Mouse (Mus musculus): ENCODE data around the gene Dapk3. TPM values are rescaled to one million over a fixed set of nuclear protein-coding genes. Genes with fewer than 3 reads are reported as not detected.
"Not testable (repeated sequence)": the region's sequence is repeated elsewhere in the genome, so short reads cannot be mapped to it uniquely, and the experiment has no call there.

The Dapk3 gene
- total RNA-seq, 4 experiments from 2014 or later: 67.7 to 88.0 (median 81.8) TPM

DNA sequence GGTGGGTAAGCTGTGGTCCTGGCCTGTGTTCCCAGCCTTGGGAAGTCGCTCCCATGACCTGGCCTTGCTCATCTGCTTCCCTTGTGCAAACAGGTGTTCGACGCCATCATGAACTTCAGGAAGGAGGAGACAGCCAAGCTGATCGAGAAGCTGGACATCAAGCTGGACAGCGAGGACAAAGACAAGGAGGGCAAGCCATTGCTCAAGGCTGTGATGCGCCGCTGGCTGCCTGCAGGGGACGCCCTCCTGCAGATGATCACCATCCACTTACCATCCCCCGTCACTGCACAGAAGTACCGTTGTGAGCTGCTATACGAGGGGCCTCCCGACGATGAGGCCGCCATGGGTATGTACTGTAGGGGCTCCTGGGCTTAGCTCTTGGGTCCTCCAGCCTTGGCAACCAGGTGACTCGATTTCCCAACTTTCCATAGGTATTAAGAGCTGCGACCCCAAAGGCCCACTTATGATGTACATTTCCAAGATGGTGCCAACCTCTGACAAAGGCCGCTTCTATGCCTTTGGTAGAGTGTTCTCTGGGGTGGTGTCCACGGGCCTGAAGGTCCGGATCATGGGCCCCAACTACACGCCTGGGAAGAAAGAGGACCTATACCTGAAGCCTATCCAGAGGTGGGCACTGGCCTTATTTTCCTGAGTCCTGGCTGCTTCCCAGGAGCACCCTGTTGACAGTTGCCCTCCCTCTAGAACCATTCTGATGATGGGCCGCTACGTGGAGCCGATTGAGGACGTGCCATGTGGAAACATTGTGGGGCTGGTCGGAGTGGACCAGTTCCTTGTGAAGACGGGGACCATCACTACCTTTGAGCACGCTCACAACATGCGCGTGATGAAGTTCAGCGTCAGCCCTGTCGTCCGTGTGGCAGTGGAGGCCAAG is 3.1 kb upstream of the Dapk3 start:
- DNase-seq: no peak

DNA sequence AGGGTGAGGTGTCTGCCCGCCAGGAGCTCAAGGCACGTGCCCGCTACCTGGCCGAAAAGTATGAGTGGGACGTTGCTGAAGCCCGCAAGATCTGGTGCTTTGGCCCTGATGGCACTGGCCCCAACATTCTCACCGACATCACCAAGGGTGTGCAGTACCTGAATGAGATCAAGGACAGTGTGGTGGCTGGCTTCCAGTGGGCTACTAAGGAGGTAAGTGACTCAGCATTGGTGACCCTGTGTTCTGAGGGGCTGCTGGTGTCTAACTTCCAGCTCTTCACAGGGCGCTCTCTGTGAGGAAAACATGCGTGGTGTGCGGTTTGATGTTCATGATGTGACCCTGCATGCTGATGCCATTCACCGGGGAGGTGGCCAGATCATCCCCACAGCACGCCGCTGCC is 1.9 kb upstream of the Dapk3 start:
- DNase-seq: no peak

DNA sequence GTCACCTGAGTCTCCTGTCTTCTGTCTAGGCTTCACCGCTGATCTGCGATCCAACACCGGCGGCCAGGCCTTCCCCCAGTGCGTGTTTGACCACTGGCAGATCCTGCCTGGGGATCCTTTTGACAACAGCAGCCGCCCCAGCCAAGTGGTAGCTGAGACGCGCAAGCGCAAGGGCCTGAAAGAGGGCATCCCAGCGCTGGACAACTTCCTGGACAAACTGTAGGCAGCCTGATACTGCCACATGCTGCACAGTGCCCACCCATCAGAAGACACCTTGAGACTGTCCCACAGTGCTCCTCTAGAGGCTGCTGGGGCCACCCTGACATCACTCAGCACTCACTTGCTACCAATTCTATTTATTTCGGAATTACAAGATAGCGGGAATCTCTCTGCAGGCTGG is 945 bp upstream of the Dapk3 start:
- not testable (repeated sequence) for DNase-seq

DNA sequence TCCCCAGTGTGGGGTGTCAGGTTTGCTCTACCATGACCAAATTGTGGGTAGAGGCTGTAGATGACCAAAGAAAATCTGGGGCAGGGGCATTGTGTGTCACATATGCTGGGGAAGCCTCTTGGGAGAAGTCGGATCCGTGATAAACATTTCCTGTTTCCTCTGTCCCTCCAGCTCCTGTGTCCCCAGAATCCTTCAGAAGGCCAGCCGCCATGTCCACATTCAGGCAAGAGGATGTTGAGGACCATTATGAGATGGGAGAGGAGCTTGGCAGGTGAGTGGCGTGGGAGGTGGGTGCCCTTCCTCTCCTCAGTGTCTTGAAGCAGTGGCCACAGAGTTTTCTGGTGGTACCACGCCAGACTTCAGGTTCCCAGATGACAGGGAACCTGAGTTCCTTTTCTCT is 1.0 kb downstream of the Dapk3 start, which contains the start of gene 4930442H23Rik:
Gene 4930442H23Rik, minus strand, starts transcription at position 45 of the 400 bp plus-strand sequence.
- DNase-seq: no peak

DNA sequence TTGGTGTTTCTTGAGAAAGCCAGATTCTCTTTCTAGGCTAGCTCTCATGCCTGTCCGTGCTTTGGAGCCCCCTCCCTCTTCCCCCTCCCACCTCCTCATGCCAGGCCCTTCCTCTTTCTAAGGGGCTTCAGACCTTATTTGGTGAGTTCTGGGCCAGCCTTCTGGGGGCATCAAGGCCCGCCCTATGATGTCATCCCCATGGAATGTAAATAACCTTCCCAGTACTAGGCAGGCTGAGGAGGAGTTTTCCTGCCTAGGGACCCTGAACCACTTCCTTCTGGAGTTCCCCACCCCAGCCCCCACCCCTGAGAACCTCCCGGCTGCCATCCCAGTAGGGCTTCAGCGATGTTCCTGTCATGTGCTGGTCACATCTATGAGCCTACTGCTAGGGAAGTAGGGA is 2.0 kb downstream of the Dapk3 start:
- DNase-seq: no peak

DNA sequence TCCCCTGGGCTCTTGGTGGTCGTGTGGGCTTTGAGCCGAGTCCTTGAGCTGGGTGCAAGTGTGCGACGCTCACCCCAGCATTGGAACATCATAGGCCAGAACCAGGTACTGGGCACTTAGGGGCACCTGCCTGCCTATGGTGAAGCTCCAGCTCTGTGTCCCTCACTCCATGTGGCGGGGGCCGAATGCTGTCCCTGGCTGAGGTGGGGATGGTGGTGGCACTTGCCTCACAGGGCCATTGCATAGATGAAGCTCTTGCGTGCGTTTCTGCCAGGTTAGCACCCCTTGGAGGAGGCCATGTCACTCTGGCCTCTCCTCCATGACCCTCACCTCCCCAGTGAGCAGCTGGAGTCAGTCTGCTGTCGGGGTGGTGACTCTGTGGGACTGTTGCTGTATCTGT is 4.4 kb downstream of the Dapk3 start:
- DNase-seq: no peak

DNA sequence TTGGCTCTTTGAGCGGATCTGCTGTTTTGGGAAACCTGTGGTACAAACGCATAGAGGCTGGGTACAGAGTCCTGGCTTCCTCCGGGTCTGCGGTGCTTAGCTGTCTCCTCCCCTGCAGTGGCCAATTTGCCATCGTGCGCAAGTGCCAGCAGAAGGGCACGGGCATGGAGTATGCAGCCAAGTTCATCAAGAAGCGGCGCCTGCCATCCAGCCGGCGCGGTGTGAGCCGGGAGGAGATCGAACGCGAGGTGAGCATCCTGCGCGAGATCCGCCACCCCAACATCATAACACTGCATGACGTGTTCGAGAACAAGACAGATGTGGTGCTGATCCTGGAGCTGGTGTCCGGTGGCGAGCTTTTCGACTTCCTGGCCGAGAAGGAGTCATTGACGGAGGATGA is 7.0 kb downstream of the Dapk3 start:
- DNase-seq: no peak

DNA sequence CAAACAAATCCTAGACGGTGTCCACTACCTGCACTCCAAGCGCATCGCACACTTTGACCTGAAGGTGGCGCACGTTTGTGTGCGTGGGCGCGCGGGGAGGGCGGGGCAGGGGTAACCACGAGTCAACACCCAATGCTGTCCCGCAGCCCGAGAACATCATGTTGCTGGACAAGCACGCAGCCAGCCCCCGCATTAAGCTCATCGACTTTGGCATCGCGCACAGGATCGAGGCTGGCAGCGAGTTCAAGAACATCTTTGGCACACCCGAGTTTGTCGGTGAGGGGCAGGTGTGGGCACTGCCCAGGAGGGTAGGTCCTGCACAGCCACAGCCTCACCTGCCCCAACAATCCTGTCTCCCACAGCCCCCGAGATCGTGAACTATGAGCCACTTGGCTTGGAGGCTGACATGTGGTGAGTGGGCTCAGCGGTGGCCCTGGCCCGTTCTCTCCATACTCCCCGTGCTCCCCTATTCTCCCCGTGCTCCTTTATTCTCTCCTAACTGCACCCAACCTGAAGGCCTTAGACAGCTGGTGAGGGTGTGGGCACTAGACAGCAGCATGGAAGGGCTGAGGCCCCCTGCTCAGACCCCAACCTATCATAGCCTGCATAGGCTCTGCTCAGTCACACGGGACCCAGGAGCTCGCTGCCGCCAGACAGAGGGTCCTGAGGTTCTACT is 7.6 kb downstream of the Dapk3 start:
- no peak for DNase-seq

DNA sequence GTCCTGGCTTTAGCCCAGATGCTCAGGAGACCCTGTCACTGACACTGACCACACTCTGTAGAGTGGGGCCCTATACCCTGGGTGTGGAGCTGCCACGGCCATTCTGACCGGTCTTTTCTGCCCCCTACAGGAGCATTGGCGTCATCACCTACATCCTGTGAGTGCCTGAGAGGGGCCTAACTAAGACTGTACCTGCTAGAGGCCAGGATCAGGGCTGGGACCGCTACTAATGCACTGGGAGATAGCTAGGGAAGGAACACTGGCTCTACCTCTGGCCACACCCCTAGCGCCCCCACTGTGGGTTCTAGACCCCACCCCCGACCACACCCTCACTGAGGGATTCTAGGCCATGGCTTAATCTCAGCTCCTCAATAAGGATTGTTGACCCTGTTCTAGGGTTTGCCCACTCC is 8.1 kb downstream of the Dapk3 start:
- no peak for DNase-seq

DNA sequence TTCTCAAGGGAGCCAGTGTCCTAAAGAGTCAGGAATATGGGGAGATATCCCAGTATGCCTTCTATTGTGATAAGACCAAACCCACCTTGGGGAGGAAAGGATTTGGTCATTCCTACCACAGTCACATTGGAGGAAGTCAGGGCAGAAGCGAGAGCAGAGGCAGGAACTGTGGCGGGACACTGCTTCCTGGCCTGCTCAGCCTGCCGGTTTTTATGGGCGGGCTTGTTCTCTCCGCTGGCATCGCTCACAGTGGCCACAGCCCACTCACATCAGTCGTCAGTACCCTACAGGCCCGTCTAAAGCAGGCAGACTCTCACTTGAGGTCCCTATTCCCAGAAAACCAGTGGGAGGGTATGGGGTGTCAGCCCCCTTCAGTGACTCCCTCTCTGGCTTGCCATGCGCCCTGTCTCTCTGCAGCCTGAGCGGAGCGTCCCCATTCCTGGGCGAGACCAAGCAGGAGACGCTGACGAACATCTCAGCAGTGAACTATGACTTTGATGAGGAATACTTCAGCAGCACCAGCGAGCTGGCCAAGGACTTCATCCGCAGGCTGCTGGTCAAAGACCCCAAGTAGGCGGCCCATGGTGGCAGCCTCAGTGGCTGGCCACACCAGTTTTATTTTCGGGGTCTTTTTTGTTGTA is 8.7 kb downstream of the Dapk3 start:
- no peak for DNase-seq

DNA sequence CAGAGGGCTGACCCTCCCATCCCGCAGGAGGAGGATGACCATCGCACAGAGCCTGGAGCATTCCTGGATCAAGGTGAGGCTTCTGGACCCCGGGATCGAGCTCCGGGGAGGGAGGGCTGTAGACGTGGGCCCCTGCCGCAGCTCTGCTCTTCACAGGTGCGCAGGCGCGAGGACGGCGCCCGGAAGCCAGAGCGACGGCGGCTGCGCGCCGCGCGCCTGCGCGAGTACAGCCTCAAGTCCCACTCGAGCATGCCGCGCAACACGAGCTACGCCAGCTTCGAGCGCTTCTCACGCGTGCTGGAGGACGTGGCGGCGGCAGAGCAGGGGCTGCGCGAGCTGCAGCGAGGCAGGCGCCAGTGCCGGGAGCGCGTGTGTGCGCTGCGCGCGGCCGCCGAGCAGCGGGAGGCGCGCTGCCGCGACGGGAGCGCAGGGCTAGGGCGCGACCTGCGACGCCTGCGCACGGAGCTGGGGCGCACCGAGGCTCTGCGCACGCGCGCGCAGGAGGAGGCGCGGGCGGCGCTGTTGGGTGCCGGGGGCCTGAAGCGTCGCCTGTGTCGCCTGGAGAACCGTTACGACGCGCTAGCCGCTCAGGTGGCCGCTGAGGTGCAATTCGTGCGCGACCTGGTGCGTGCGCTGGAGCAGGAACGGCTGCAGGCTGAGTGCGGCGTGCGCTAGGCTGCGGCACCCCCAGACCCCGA is 9.6 kb downstream of the Dapk3 start:
- DNase-seq: peak; percentile 72

DNA sequence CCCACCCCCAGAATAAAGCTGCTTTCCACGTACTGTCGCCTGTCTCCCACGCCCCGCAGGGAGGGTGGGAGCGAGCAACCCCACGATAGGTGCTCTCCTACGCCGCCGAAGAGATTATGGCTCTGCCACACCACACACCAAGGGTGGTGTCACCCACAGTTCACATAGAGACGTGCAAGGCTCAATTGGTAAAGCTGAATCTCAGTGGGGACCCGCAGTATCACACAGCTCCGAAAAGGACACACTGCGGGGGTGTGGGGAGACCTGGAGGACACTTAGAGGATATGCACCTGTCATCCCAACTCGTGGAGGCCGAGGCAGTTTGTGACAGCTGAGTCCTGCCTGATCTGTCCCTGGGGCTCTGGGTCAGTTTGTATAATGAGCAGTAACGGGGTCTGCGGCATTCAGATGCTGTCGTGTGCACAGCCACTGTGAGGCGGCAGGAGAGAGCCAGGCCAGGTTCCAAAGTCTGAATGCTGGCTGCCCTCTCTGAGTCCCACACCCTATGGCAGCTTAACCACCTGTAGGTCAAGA is 10.2 kb downstream of the Dapk3 start:
- no peak for DNase-seq

DNA sequence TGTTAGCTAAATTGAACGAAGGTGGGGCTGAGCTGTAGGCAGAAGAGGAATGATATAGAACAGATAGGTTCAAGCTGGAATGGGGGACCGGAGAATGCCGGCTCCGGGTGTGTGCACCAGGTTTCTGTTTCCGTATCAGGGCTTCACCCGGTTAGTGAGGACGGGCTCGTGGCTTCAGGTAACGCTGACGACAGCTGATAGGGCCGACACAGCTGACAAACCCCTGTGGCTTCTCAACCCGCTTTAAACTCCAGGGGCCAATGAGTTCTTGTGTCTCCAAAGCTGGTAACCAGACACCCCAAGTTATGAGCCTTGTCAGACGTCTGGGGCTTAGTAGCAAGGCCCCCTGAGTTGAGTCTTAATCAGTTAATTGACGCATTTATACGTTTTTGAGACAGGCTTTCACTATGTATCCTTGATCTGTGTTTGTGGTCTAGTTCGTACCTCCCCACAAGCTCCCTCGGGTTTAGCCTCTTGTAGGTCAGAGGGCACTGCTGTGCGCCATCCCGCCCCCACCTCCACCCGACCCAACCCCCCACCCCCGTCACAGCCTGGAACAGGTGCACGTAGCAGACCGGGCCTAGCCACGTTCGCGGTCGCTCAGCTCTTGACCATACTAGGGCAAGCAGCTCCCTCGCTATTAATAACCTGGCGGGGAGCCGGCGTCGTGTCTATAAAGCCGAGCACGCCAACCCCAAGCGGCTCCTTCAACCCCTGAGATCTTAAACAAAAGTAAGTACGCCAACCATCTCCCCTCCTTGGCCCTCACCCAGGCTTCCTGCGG is 11.4 kb downstream of the Dapk3 start:
- no peak for DNase-seq

DNA sequence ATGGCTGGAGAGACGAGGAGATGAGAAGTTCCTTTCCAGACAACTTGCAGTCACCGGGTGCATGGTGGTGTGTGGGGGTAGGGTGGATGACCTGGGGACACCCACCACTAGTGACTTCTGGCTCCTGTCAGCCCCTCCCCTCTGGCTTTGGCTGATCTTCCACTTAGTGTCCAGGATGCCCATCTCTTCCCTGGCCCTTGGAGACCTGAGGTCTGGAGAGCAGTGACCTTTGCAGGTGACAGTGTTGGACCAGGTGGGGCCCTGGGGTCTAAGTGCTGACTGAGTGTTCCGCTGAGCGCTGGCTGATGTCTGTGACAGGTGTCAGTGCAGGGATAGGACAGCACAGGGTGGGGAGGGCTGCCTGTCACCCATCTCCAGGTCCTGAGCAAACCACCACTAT is 12.5 kb downstream of the Dapk3 start:
- no peak for DNase-seq

DNA sequence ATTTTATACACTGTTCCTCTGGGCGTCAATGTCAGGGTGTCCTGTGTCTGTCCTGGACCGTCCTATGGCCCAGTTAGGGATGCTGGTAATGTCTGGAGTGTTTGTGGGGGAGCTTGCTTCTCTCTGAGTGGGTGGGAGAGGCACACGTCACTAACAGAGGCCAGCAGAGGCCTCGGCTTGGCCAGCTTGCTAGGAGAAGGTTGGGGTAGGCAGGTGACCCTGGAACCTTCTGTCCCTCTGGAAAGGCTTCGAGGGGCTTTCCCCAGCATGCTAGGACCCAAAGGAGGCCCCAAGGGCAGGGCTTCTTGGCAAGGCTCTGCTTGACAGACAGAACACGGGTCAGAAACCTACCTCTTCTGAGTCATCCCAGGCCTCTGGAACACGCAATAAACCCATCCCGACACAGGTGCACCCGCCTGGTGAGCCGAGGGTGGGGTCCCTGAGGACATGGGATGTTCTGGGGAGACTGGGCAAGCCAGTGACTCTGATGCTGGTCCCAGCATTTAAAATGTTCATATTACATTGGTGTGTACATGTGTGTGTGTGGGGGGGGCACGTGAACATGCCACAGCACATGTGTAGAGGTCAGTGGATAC is 13.8 kb downstream of the Dapk3 start:
- no peak for DNase-seq

DNA sequence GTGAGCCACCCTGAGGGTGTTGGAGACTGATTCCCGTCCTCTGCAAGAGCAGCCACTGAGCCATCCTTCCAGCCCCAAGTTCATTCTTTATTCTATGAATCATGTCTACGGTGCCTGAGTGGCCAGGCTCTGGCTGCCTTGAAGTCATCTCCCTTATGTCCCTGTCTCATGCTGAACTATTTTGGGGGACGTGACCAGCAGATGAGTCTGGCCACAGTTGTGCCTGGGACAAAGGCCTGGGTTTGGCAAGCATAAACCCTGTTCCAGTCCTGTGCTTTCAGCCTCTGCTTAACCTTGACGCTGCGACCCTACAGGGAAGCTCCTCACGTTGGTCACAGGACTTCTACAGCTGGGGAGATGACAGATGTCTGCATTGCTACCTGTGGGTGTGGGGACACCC is 14.5 kb downstream of the Dapk3 start:
- DNase-seq: no peak

DNA sequence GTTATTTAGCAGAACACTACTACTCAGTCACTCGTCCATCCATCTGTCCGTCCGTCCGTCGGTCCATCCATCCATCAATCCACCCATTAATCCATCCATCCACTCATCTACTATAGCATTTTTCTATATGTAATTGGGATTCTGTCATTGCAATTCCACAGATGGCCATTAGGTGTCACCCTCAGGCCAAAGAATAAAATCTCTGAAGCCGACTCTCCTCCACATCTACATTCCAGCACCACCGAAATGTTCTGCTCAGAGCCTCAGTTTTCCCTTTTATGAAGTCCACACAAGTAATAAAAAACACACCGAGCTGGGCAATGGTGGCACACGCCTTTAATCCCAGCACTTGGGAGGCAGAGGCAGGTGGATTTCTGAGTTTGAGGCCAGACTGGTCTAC is 15.4 kb downstream of the Dapk3 start:
- DNase-seq: no peak

DNA sequence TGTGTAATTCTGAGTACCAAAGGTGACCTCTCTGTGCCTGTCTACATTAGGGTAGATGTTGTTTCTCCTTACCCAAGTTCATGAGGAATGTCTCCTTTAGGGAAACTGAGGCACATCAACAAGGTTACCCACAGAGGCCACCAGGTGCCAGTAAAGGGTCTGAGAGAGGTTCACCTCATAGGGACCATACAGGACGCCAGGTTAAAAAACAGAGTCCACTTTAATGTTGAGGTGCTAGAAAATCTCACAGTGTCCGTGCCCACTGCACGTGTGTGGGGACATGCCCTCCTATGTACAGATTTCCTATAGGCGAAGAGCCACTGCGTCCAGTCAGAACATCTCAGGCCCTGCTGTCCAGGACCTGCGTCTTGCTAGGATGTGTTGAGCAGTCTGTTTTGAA is 16.2 kb downstream of the Dapk3 start:
- no peak for DNase-seq

DNA sequence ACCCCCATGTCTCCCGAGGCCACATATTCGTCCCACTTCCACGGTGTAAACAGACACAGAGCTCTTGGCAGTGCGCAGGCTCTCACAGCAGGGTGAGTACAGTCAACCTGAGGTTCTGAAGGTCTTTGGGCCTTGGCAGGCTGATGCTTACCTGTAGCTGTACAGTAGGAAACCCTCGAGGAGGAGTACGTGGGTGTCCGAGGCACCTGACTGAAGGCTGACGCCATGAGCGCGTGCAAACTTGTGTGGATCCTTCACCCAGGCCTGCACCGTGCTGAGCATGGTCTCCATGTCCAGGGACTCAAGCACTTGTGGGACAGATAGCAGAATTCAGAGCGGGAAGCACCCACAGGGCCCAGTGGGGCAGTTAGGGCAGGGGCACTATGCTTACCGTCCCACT is 17.3 kb downstream of the Dapk3 start:
- no peak for DNase-seq

DNA sequence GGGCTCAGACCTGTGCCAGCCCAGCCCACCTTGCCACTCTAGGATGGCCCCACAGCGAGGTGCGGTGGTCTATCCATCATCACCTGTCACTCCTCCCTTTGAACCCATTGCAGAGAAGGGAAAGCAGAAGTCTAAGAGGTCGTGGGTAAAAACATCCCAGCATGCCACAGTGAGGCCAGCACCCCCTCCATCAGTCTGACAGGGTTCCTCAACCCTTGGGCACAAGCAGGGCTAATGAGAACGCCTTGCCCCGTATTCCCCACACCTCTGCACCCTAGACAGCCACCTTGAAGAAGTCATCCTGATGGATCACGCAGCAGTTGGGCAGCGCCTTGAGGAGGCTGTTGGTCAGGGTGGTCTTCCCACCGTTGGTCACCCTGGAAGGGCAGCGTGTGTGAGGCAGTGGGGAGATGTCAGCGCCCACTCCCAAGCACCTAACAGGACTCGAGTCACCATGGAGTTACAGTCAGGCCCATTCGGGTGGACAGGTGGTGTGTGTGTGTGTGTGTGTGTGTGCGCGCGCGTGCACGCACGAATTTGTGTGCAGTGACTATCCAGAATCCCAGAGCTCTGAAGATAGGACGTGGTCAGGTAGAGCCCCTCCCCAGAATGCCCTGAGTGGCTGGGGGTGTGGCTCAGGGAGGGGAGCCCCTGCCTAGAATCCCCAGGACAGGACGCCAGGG is 17.9 kb downstream of the Dapk3 start:
- DNase-seq: no peak

Data from adrenal gland, adult 8-10 months (tissue).